Mouse (Mus musculus) cerebellum, adult 9-10 months (tissue): ENCODE results near the gene Gm28372.

ENCODE experiments used
- DNase-seq: peaks from one replicate; pipeline ENCODE4 v3.0.0; 2022

Gene Gm28372

GRCm38 (mm10) chr2:130452266-130452665 is 47.2 kb downstream of the Gm28372 start:
- no peak for DNase-seq

GRCm38 (mm10) chr2:130453421-130453820 is 48.4 kb downstream of the Gm28372 start:
- DNase-seq, result no peak

GRCm38 (mm10) chr2:130454748-130455370 is 49.8 kb downstream of the Gm28372 start:
- peak; percentile 79 for DNase-seq
